Mouse (Mus musculus) mesoderm, embryonic 11.5 days (tissue): ENCODE data around the gene Rbm25.
A peak's percentile ranks its signal among the peaks of the same experiment; 100 is the strongest.

ENCODE experiments used
- DNase-seq: peaks from one replicate; pipeline ENCODE4 v3.0.0-alpha.2; 2012; ENCODE audit warnings: low read depth, low spot score

The Rbm25 gene

DNA sequence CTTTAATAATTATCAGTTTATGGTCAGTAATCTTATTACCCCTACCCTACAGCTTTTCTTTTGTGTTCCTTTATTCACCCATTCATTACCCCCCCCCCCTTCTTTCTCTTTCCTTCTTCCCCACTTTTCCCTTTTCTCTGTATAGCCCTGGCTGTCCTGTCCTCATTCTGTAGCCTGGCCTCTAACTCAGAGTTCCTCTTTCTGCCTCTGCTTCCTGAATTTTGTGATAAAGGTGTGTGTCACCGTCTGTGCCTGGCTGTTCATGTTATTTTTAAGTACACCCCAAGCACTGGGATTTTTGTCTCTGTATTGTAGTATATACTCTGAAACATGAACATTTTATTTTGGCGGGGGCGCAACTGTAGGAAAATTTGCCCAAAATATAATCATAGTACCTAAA is 19.3 kb downstream of the Rbm25 start:
- DNase-seq = no peak

DNA sequence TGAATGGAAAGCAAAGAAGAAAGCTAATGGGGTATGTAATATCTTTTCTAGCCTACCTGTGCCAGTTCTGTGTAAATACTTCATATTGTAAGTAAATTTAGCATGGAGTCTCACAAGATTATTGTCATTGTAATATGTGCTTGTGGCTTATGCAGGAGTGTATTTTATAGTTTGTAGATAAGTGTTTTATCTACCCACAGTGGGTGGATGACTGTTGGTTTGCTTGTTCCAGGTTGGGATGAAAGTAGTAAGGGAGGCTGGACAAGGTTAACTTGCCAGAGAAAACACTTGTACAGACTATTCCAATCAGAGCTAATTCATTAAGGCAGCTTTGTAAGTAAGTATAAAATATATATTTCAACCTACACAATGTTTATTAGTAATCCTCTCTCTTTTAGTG is 20.4 kb downstream of the Rbm25 start:
- no peak for DNase-seq

DNA sequence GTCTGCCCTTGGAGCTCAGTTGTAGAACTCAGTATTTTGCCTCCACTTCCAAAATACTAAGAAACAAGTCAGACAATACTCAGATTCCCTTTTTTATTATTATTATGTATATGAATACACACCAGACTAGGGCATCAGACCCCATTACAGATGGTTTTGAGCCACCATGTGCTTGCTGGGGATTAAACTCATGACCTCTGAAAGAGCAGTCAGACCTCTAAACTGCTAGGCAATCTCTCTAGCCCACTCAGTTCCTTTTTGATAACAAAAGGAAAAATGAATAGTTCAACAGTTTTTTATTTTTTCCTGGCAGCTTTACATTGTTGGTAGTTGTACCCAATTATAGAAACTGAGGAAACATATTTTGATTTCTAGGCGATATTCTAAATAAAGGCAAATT is 54.4 kb downstream of the Rbm25 start:
- no peak for DNase-seq

DNA sequence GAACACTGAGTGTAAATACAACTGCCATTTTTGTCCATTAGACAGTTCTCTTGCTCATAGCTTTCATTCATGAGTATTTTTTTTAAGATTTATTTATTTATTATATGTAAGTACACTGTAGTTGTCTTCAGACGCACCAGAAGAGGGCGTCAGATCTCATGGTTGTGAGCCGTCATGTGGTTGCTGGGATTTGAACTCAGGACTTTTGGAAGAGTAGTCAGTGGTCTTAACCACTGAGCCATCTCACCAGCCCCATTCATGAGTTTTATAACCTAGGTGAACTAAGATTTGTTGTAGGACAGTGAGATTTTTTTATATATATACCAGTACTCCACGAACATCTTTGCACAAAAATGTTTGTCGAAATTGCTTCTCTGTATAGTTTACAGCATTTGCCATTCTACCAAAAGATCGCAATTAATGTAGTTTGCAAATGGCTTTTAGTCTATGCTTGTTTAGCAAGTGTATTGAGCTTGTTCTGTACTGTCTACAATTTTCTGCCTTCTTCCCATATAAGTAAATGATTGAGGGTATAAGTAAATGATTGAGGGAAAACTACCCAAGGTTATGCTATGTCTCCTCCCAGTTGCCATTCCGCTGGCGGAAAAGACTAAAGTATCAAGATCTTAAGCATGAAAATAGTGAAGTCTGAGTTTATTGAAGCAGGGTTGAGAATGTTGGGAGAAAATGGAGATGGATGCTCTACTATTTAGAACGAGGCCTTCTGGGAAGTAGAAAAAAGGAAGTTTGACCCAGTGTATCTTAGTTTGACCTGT is 55.7 kb downstream of the Rbm25 start:
- no peak for DNase-seq

DNA sequence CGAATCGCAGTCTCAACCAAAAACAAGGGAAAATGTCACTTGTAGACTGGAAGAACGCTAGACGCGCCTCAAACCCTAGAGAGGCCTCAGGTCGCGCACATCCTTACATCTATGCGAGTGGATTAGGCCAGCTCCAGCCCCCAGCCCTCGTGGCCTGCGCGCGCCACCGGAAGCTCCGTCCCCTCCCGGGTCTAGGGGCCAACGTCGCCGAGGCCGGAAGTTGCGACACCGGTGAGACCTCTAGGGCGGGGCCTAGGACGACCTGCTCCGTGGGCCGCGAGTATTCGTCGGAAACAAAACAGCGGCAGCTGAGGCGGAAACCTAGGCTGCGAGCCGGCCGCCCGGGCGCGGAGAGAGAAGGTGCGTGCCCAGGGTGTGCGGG is 56.9 kb downstream of the Rbm25 start, which contains the start of gene Psen1:
Gene Psen1 (plus strand): TSS at position 219 of the 382 bp plus-strand sequence.
- DNase-seq = peak; percentile 94

- DNase-seq = peak; percentile 50
Observed at GRCm38 (mm10) chr12:83688316-83689086, 57.5 kb downstream of the Rbm25 start.

DNA sequence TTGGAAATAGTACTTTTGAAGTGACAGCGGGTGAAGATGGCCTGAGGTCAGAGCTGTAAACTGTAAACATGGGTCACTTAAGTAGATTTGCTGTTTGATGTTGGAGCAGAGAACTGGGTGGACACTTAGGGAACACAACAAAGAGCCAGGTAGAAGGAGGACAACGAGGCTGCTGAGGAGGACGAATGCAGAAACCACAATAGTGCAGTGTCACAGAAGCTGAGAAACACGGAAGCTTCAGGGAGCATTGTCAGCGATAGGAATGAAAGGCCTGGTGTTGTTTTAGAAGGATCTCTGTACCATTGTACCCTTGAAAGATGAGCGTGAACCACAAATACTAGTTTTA is 58.0 kb downstream of the Rbm25 start:
- peak; percentile 12 for DNase-seq

DNA sequence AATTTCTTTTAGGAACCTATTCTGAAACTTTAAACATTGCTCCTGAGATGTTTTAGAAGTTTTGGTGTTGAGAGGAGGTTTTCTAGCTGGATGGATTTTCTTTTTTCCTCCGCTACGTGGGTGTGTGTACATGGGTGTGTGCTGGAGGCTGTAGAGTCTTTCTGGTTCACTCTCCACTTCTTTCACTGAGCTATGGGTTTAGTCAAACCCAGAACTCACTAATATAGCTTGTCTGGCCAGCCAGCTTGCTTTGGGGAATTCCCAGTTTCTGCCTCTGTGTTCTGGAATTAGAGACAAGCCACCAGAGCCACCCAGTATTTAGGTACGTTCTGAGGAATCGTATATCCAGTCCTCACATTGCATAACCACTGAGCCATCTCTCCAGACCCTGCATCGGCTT is 63.0 kb downstream of the Rbm25 start:
- DNase-seq = no peak

DNA sequence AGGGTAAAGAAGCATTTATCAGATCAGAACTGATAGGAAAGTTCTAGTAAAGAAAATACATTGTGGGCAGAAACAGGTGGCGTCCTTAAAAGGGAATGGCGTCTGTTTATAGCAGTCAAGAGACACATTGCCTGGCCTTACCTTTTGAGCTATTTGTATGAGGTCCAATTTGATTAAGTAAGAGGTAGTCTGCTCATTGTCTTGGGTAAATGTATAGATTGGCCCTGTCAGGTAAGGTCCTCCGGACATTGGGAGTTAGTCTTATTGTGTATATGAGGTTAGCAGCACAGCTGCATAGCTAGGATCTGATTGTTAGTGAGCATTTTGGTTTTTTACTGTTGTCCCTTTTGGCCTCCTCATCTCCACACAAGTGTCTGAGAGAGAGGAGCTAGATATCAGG is 63.6 kb downstream of the Rbm25 start:
- DNase-seq = no peak

DNA sequence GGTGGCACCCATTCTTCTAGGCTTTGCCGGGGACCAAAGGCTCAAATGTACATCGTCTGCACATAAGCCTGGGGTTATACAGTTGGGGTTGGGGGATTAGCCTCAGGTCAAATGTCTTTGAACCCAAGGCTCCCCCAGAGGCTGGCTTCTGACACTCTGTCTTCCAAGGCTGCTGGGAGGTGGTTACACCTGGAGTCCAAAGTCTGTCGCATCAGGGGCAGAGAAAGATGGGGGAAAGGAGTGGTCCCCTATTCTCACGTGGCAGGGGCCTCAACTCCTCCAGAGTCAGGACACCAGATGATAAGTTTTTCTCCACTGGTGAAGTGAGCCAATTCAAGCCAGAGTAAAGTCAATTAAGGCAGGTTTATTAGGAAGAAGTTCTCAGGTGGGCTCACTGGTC is 67.6 kb downstream of the Rbm25 start:
- no peak for DNase-seq

DNA sequence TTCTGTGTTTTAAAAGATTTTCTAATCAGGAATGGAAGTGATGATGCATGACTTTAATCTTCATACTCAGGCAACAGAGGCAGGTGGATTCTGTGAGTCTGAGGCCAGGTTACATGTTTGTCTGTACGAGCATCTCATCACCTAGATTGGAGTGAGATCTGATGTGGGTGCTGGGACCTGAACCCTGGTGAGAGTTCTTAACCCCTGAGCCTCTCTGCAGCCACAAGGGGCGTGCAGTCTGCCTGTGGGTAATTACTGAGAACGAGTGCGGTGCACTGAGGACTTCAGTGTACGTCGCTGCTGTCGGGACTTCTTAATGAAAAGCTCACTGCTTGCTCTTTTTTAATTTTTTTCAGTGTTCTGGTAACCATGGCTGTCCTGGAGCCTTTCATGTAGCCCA is 70.6 kb downstream of the Rbm25 start:
- no peak for DNase-seq

GRCm38 (mm10) chr12:83702796-83703195 is 71.8 kb downstream of the Rbm25 start:
- DNase-seq = peak; percentile 46

- DNase-seq = no peak
Observed at GRCm38 (mm10) chr12:83706951-83707350, 75.9 kb downstream of the Rbm25 start.

DNA sequence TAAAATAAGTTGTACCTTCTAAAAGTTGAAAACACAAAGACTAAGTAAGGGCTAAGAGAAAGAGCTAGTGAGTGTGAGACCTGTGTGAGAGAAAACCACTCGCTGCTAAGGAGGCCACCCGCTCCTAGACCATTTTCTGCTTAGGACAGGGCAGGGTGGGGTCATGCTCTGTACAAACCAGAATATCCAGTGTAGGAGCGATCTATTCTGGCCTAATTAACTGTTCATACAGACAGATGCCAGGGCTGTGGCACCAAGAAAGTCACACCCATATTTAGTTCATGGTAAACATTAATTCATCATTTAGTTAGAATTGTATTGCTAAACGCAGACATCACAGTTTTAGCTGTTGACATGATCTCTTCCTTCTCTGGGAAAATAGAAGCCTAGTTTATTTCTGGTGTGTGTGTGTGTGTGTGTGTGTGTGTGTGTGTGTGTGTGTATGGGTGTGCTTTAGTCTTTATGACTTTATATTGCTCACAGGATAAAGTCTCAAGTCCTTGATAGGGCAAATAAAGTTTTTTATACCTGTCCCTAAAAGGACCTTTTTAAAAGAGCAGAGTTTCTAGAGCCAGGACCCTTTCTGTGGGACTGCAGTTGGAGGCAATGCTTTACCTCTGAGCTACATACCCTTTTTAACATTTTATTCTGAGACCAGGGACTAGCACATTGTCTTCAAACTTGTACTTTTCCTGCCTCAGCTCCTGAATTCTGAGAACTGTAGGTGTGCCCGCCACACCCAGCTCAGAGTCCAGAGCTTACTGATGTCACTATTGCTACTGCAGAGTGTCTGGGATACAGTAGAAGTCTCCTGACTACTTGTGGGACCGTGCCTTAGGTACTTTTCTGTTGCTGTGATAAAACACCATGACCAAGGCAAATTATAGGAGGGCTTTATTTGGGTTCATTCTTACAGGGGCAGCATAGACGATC is 77.4 kb downstream of the Rbm25 start:
- no peak for DNase-seq

DNA sequence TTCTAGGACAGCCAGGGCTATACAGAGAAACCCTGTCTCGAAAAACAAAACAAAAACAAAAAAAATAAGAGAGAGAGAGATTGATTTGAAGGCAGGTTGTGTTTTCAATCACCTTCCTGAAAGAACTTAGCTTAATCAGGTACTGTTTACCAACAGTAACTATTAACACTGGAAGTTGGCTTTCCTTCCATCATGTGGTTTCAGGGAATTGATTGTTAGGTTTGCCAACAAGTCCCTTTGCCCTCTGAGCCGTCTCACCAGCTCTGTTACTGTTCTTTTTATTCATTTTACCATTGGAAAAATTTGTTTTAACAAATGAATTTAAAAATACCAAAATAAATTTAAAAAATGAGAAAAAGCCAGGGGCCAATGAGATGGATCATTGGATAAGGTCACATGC is 78.9 kb downstream of the Rbm25 start:
- DNase-seq = no peak

DNA sequence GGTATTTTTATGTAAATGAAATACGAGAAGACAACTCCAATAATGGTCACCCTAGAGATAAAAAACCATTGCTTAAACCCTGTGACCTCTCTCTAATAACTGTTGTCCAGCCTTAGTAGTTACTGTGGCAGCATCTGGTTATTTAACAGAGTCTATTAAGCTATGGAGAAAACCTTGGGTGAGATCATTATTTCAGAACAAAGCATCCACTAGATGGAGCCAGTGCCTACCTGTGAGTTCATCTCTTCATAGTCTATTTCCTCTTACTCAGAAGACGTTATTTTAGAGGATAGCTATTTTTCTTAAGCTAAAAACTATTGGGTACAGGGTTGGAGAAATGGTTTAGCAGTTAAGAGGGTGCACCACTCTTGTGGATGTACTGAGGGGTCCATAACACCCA is 82.7 kb downstream of the Rbm25 start:
- peak; percentile 59 for DNase-seq

GRCm38 (mm10) chr12:83716416-83717184 is 85.6 kb downstream of the Rbm25 start:
- no peak for DNase-seq

- no peak for DNase-seq
Observed at GRCm38 (mm10) chr12:83719431-83719830, 88.4 kb downstream of the Rbm25 start.

DNA sequence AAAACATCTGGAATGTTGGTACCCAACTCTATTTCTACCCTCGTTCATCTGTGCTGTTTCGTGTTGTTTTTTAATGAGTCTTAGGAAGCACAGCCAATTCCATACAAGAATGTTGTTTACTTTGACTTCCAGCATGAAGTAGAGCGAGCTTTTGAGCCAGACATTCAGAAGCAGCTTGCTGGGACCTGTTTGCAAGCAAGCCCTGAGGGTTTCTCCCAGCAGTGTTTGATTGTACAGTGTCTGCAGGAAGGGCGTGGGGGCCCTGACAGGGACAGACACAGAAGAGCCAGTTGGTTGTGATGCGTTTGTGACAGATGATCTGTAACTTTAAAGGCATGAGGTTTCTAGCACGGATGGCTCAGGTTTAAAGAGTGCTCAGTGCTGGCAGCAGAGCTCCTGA is 90.2 kb downstream of the Rbm25 start:
- peak; percentile 10 for DNase-seq

- DNase-seq = no peak
Observed at GRCm38 (mm10) chr12:83723037-83723436, 92.0 kb downstream of the Rbm25 start.
